Mouse (Mus musculus): ENCODE results near the gene Gm49384. TPM values are rescaled to one million over a fixed set of nuclear protein-coding genes. Genes with fewer than 3 reads are reported as not detected.
A peak's percentile ranks its signal among the peaks of the same experiment; 100 is the strongest.

Gene Gm49384
- polyA plus RNA-seq, 1 experiment from 2014 or later = 32.9 TPM

- H3K4me1 ChIP-seq = peaks cover 29% of the 10 kb centered on the region
- peak within 1 kb of the TSS; percentile 90 for H3K9ac ChIP-seq
- peak; percentile 25 for ATAC-seq
- H3K4me2 ChIP-seq = peak within 1 kb of the TSS; percentile 91
- H3K36me3 ChIP-seq (ENCODE audit: poor library complexity, severe bottlenecking) = peaks cover 32% of the 10 kb centered on the region
- H3K4me3 ChIP-seq = peak within 1 kb of the TSS; percentile 93
- no peaks in the 10 kb centered on the region for H3K9me3 ChIP-seq (replicated peaks)
- H3K27me3 ChIP-seq = no peaks in the 10 kb centered on the region
- peak within 1 kb of the TSS; percentile 91 for H3K27ac ChIP-seq
- WGBS = under 1% methylated on average over 18 of the region's 18 CpGs
These were observed 5.9 kb downstream of the Gm49384 start, which contains the start of gene Dnaaf2 for GRCm38 (mm10) chr12:69198164-69198535. Dnaaf2 (minus strand) TSS chr12:69198429.

GRCm38 (mm10) chr12:69197378-69198163 lies 6.5 kb downstream of the Gm49384 start:
- Histone ChIP-seq H3K4me2 (peak overlapping the region; percentile 91), H3K9ac (peak overlapping the region; percentile 90), H3K9me3 (replicated peaks) (no peaks in the 10 kb centered on the region), H3K27me3 (no peaks in the 10 kb centered on the region), H3K4me3 (peak overlapping the region; percentile 93), H3K4me1 (peaks cover 29% of the 10 kb centered on the region), H3K27ac (peak overlapping the region; percentile 91), H3K36me3 (ENCODE audit: poor library complexity, severe bottlenecking) (peaks cover 27% of the 10 kb centered on the region)
- under 1% methylated on average over 84 of the region's 94 CpGs for whole genome bisulfite sequencing
- peak; percentile 75 for ATAC-seq

GRCm38 (mm10) chr12:69196444-69197377 lies 7.4 kb downstream of the Gm49384 start, which contains the start of gene Gm49383:
Gm49383 (minus strand) TSS chr12:69197104.
- ATAC-seq = peak; percentile 89
- H3K9ac ChIP-seq = peak within 1 kb of the TSS; percentile 90
- H3K4me3 ChIP-seq = peak within 1 kb of the TSS; percentile 93
- peak within 1 kb of the TSS; percentile 91 for H3K27ac ChIP-seq
- H3K36me3 ChIP-seq (ENCODE audit: poor library complexity, severe bottlenecking) = peaks cover 23% of the 10 kb centered on the region
- under 1% methylated on average over 73 of the region's 75 CpGs for WGBS
- H3K9me3 ChIP-seq (replicated peaks) = no peaks in the 10 kb centered on the region
- no peaks in the 10 kb centered on the region for H3K27me3 ChIP-seq
- peak within 1 kb of the TSS; percentile 91 for H3K4me2 ChIP-seq
- peaks cover 29% of the 10 kb centered on the region for H3K4me1 ChIP-seq

GRCm38 (mm10) chr12:69192637-69193036 lies 11.4 kb downstream of the Gm49384 start:
- 92% methylated on average over 2 of the region's 2 CpGs for WGBS
- H3K4me3 ChIP-seq = no peak overlapping the region
- H3K9me3 ChIP-seq (replicated peaks) = no peaks in the 10 kb centered on the region
- peaks cover 28% of the 10 kb centered on the region for H3K36me3 ChIP-seq (ENCODE audit: poor library complexity, severe bottlenecking)
- H3K27me3 ChIP-seq = no peaks in the 10 kb centered on the region
- no peak overlapping the region for H3K9ac ChIP-seq
- no peak for ATAC-seq
- H3K4me1 ChIP-seq = peaks cover 13% of the 10 kb centered on the region
- H3K4me2 ChIP-seq = no peak overlapping the region
- H3K27ac ChIP-seq = no peak overlapping the region

GRCm38 (mm10) chr12:69191396-69191795 lies 12.7 kb downstream of the Gm49384 start:
- H3K36me3 ChIP-seq (ENCODE audit: poor library complexity, severe bottlenecking) = peaks cover 33% of the 10 kb centered on the region
- WGBS = 92% methylated on average over 5 of the region's 5 CpGs
- no peak overlapping the region for H3K9ac ChIP-seq
- H3K27ac ChIP-seq = no peak overlapping the region
- H3K4me1 ChIP-seq = peaks cover 22% of the 10 kb centered on the region
- no peak overlapping the region for H3K4me3 ChIP-seq
- no peak for ATAC-seq
- H3K27me3 ChIP-seq = no peaks in the 10 kb centered on the region
- no peaks in the 10 kb centered on the region for H3K9me3 ChIP-seq (replicated peaks)
- no peak overlapping the region for H3K4me2 ChIP-seq

- Histone ChIP-seq H3K4me2 (no peak overlapping the region), H3K4me1 (peaks cover 17% of the 10 kb centered on the region), H3K9ac (no peak overlapping the region), H3K27ac (no peak overlapping the region), H3K9me3 (replicated peaks) (no peaks in the 10 kb centered on the region), H3K36me3 (ENCODE audit: poor library complexity, severe bottlenecking) (peaks cover 33% of the 10 kb centered on the region), H3K27me3 (no peaks in the 10 kb centered on the region), H3K4me3 (no peak overlapping the region)
- 93% methylated on average over 1 of the region's 1 CpGs for WGBS
- no peak for ATAC-seq
These were observed 13.5 kb downstream of the Gm49384 start for GRCm38 (mm10) chr12:69190522-69190921.

- H3K9ac ChIP-seq = no peak overlapping the region
- no peak overlapping the region for H3K4me3 ChIP-seq
- 96% methylated on average over 9 of the region's 9 CpGs for WGBS
- no peak for ATAC-seq
- H3K4me2 ChIP-seq = no peak overlapping the region
- H3K4me1 ChIP-seq = peaks cover 18% of the 10 kb centered on the region
- H3K27me3 ChIP-seq = no peaks in the 10 kb centered on the region
- no peak overlapping the region for H3K27ac ChIP-seq
- H3K36me3 ChIP-seq (ENCODE audit: poor library complexity, severe bottlenecking) = peaks cover 33% of the 10 kb centered on the region
- no peaks in the 10 kb centered on the region for H3K9me3 ChIP-seq (replicated peaks)
These were observed 14.0 kb downstream of the Gm49384 start for GRCm38 (mm10) chr12:69190074-69190473.

GRCm38 (mm10) chr12:69186811-69187471 lies 17.1 kb downstream of the Gm49384 start:
- no peak for ATAC-seq
- Histone ChIP-seq H3K9ac (no peak overlapping the region), H3K36me3 (ENCODE audit: poor library complexity, severe bottlenecking) (peaks cover 35% of the 10 kb centered on the region), H3K4me1 (peaks cover 32% of the 10 kb centered on the region), H3K4me2 (peak overlapping the region; percentile 5; the same call in 1 of the 2 replicates), H3K27me3 (no peaks in the 10 kb centered on the region), H3K4me3 (no peak overlapping the region), H3K9me3 (replicated peaks) (no peaks in the 10 kb centered on the region), H3K27ac (no peak overlapping the region)
- 70% methylated on average over 5 of the region's 5 CpGs for WGBS

GRCm38 (mm10) chr12:69185371-69185770 lies 18.7 kb downstream of the Gm49384 start:
- ATAC-seq = no peak
- H3K4me2 ChIP-seq = peak overlapping the region; percentile 98
- H3K36me3 ChIP-seq (ENCODE audit: poor library complexity, severe bottlenecking) = peaks cover 39% of the 10 kb centered on the region
- H3K4me3 ChIP-seq = peak overlapping the region; percentile 89
- H3K27me3 ChIP-seq = no peaks in the 10 kb centered on the region
- no peak overlapping the region for H3K27ac ChIP-seq
- 78% methylated on average over 7 of the region's 7 CpGs for WGBS
- peaks cover 32% of the 10 kb centered on the region for H3K4me1 ChIP-seq
- peak overlapping the region; percentile 84 for H3K9ac ChIP-seq
- no peaks in the 10 kb centered on the region for H3K9me3 ChIP-seq (replicated peaks)

GRCm38 (mm10) chr12:69184342-69185295 lies 19.4 kb downstream of the Gm49384 start:
- H3K4me3 ChIP-seq = peak overlapping the region; percentile 89
- H3K4me2 ChIP-seq = peak overlapping the region; percentile 98
- peak overlapping the region; percentile 84 for H3K27ac ChIP-seq
- peaks cover 32% of the 10 kb centered on the region for H3K36me3 ChIP-seq (ENCODE audit: poor library complexity, severe bottlenecking)
- no peaks in the 10 kb centered on the region for H3K27me3 ChIP-seq
- WGBS = 3% methylated on average over 57 of the region's 86 CpGs
- peak overlapping the region; percentile 84 for H3K9ac ChIP-seq
- H3K9me3 ChIP-seq (replicated peaks) = no peaks in the 10 kb centered on the region
- H3K4me1 ChIP-seq = peaks cover 32% of the 10 kb centered on the region
- peak; percentile 73 for ATAC-seq

Data from forebrain, embryonic 13.5 days (tissue).